In genomic region chr12:86872335-86873040, GRCm38 (mm10) we compare ENCODE assay signal across 8 mouse cellular contexts. TPM values are rescaled to one million over a fixed set of nuclear protein-coding genes. Genes with fewer than 3 reads are reported as not detected.
DNase-seq lines count a peak whose midpoint lies in the region; ATAC-seq lines count a peak whose summit lies in the region.

No protein-coding gene starts in this region.

- 0 out of 2 replicates have a peak, but pooled peaks cover 4% of the 10 kb centered on the region for H3K9me3 ChIP-seq in midbrain, embryonic 10.5 days (replicated peaks)
- H3K9me3 ChIP-seq in midbrain, embryonic 13.5 days: no peaks in the 10 kb centered on the region
- H3K9me3 ChIP-seq in embryonic facial prominence, embryonic 14.5 days (ENCODE audit: control insufficient read depth, low read length): no peaks in the 10 kb centered on the region

- H3K4me3 ChIP-seq in midbrain, embryonic 10.5 days: no peak overlapping the region
- no peak overlapping the region for H3K4me3 ChIP-seq in midbrain, embryonic 13.5 days (replicated peaks)
- no peak overlapping the region for H3K4me3 ChIP-seq in embryonic facial prominence, embryonic 14.5 days (ENCODE audit: low read depth, low read length)

- H3K36me3 ChIP-seq in midbrain, embryonic 10.5 days: no peaks in the 10 kb centered on the region
- H3K36me3 ChIP-seq in midbrain, embryonic 13.5 days: no peaks in the 10 kb centered on the region
- H3K36me3 ChIP-seq in embryonic facial prominence, embryonic 14.5 days (ENCODE audit: control insufficient read depth, insufficient read depth, low read length): no peaks in the 10 kb centered on the region

- WGBS in midbrain, embryonic 10.5 days: 71% methylated on average over 9 of the region's 9 CpGs
- 73% methylated on average over 9 of the region's 9 CpGs for WGBS in midbrain, embryonic 13.5 days
- 61% methylated on average over 9 of the region's 9 CpGs for WGBS in embryonic facial prominence, embryonic 14.5 days

- no peak overlapping the region for H3K4me2 ChIP-seq in midbrain, embryonic 13.5 days (replicated peaks)
- H3K4me2 ChIP-seq in embryonic facial prominence, embryonic 14.5 days (ENCODE audit: low read depth, low read length): no peak overlapping the region

- H3K4me1 ChIP-seq in midbrain, embryonic 10.5 days: peaks cover 14% of the 10 kb centered on the region
- H3K4me1 ChIP-seq in midbrain, embryonic 13.5 days (replicated peaks): no peaks in the 10 kb centered on the region
- H3K4me1 ChIP-seq in embryonic facial prominence, embryonic 14.5 days (ENCODE audit: control insufficient read depth, insufficient read depth, low read length): peaks cover 7% of the 10 kb centered on the region; the same call in 1 of the 2 replicates

- no peak overlapping the region for H3K9ac ChIP-seq in midbrain, embryonic 13.5 days (replicated peaks)
- H3K9ac ChIP-seq in embryonic facial prominence, embryonic 14.5 days (ENCODE audit: low read depth, low read length): no peak overlapping the region

- DNase-seq in midbrain, embryonic 10.5 days (ENCODE audit: low spot score): no peak
- DNase-seq in embryonic facial prominence, embryonic 14.5 days (ENCODE audit: low spot score): peak; percentile 54
- peak; percentile 95 to 97 for DNase-seq in kidney, adult 8-10 months
- peak; percentile 60 for DNase-seq in ovary, postnatal 14 days (ENCODE audit: low spot score)
- DNase-seq in urinary bladder, postnatal 36 days (ENCODE audit: low spot score in 2 of 2): no peak
- DNase-seq in cerebellum, postnatal 36 days: no peak

- H3K27ac ChIP-seq in midbrain, embryonic 10.5 days (replicated peaks): peak overlapping the region; percentile 58; the same call in 1 of the 2 replicates
- no peak overlapping the region for H3K27ac ChIP-seq in midbrain, embryonic 13.5 days
- H3K27ac ChIP-seq in embryonic facial prominence, embryonic 14.5 days (replicated peaks; ENCODE audit: low read depth, low read length): no peak overlapping the region

- ATAC-seq in midbrain, embryonic 13.5 days: no peak
- ATAC-seq in embryonic facial prominence, embryonic 14.5 days (ENCODE audit: low read depth): peak; percentile 31; the same call in 1 of the 2 replicates
- no peak for ATAC-seq in granulocyte monocyte progenitor cell, adult 5-6 weeks (replicated peaks; ENCODE audit: poor library complexity, severe bottlenecking)

- H3K27me3 ChIP-seq in midbrain, embryonic 10.5 days (ENCODE audit: low read depth, poor library complexity, severe bottlenecking): no peaks in the 10 kb centered on the region
- H3K27me3 ChIP-seq in midbrain, embryonic 13.5 days: no peaks in the 10 kb centered on the region
- H3K27me3 ChIP-seq in embryonic facial prominence, embryonic 14.5 days (replicated peaks; ENCODE audit: control insufficient read depth, insufficient read depth, low read length): no peaks in the 10 kb centered on the region

RNA-seq across cellular contexts. Expression of gene Irf2bpl, which starts 12.1 kb away (rescaled TPM):
- 28.6 and 39.6 TPM in 2 replicates for polyA plus RNA-seq in midbrain, embryonic 10.5 days (2016; fragmentation: Nextera tagmentation; extraction: Ambion mirVana)
- 65.3 and 75.5 TPM in 2 replicates for polyA plus RNA-seq in midbrain, embryonic 13.5 days (2015; fragmentation: Nextera tagmentation; extraction: Ambion mirVana)
- polyA plus RNA-seq in embryonic facial prominence, embryonic 14.5 days (2014; fragmentation: Nextera tagmentation; extraction: Ambion mirVana): 33.5 and 33.8 TPM in 2 replicates
- total RNA-seq in granulocyte monocyte progenitor cell, adult 5-6 weeks (2014; fragmentation: Nextera tagmentation): 1.2 and 1.8 TPM in 2 replicates
- 0.15 and 0.78 TPM in 2 replicates for total RNA-seq in granulocyte monocyte progenitor cell, adult 5-6 weeks (2017)

Comparison
In these comparisons a context has a peak if more than half of its experiments do, and no peak if none do; other contexts are left out.
1. DNase-seq: peak in embryonic facial prominence, embryonic 14.5 days (single experiment), kidney, adult 8-10 months (2 of 2) and ovary, postnatal 14 days (single experiment); none in midbrain, embryonic 10.5 days (single experiment), urinary bladder, postnatal 36 days (0 of 2) and cerebellum, postnatal 36 days (0 of 2).